Mouse (Mus musculus) right cerebral cortex, postnatal 25 days (tissue): ENCODE measurements around the gene Cmah.

Experiments
- DNase-seq: peaks from one replicate; pipeline ENCODE4 v3.0.0; 2022

Cmah gene

GRCm38 (mm10) chr13:24418814-24419213 lies 91.6 kb downstream of the Cmah start:
- no peak for DNase-seq

- DNase-seq, result no peak
Observed at GRCm38 (mm10) chr13:24419560-24420250, 92.5 kb downstream of the Cmah start.

DNA sequence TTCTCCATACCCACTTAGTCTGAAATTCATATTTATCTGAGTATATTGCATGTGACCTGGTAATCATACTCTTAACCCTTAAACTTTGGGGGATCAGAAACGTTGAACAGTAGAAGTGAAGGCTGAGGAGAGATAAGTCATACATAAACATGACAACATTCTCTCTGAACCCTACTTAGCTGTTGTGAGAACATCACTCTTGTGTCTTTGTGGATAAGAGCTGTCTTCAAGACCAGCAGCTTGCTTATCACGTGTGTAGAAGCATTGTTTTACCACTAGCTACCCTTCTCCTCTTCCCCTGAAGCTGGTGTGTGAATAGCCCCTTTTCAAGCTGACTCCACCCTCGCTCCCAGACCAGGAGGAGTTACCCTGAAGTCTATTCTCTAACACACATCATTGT lies 94.8 kb downstream of the Cmah start:
- DNase-seq, result no peak

GRCm38 (mm10) chr13:24430215-24430614 lies 103.0 kb downstream of the Cmah start:
- no peak for DNase-seq

GRCm38 (mm10) chr13:24431593-24431992 lies 104.4 kb downstream of the Cmah start:
- DNase-seq, result no peak

DNA sequence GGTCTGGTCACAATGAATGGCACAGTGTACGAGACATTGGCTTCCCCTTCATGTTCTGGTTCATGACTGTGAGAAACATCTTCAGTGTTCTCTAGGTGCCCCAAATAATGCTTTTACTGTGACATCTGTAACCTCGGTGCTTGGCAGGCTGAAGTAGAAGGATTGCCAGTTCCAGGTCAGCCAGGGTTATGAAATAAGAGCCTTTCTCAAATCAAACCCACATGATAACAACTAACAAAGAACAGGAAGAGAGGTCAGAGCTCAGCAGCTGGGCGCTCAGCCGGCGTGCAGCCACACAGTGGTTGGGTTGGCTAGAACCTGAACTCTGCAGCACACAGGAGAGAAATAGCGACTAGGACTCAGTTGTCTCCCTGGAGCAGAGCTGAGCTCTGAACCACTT lies 115.1 kb downstream of the Cmah start:
- no peak for DNase-seq

- no peak for DNase-seq
Observed at GRCm38 (mm10) chr13:24443763-24444347, 116.7 kb downstream of the Cmah start.

GRCm38 (mm10) chr13:24444709-24445108 lies 117.5 kb downstream of the Cmah start:
- no peak for DNase-seq

GRCm38 (mm10) chr13:24445166-24445565 lies 118.0 kb downstream of the Cmah start:
- DNase-seq, result no peak

DNA sequence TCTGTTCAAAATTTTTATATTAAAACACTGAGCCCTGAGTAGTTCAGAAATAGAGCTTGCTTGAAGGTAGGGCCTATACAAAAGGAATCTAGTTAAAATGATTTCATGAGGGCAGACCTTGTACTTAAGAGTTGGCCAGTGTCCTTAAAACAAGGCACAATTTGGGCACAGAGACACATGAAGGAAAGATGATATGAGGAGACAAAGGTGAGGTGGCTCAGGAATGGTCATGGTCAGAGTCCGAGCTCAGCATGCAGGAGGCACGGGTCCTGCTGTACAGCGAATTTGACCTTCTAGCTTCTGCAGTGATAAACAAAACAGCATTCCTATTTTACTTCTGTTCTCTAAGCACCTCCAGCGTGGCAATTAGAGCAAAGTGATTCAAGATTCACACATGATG lies 118.9 kb downstream of the Cmah start:
- no peak for DNase-seq

- DNase-seq, result no peak
Observed at GRCm38 (mm10) chr13:24447043-24447442, 119.8 kb downstream of the Cmah start.

DNA sequence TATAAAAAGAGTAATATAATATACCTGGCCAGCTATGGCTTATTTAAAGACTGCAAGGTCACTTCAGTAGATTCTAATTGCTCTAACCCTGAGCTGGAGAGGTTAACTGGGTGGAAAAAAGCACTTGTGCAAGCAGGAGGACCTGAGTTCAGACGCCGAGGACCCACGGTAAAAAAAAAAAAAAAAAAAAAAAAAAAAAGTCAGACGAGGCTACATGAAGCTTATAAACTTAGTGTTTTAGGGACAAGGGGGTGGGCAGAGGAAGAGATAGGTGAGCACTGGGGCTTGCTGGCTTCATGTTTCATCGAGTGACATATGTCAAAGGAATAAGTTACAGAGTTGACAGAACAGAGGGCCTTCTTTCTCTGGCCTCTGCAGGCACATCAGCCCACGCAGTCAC lies 121.4 kb downstream of the Cmah start:
- no peak for DNase-seq

GRCm38 (mm10) chr13:24451455-24451854 lies 124.3 kb downstream of the Cmah start:
- no peak for DNase-seq

DNA sequence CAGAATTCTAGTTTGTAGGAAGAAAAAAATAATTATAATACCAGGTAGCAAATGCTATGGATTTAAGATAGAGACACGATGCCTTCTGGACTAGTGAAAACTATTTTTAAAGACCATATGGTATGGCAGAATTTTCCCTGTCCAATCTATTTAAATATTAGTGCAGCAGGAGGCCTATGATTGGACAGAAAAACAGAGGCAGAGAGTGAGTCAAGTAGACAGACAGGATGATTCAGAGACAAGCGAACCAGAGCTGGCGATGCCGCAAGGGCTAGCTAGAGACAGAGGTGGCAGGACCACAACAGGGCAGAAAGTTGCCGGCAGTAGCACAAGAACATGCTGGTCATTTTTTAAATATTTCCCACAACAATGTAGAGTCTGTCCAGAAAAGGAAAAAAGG lies 126.5 kb downstream of the Cmah start:
- peak; percentile 24 for DNase-seq

GRCm38 (mm10) chr13:24456385-24456784 lies 129.2 kb downstream of the Cmah start:
- no peak for DNase-seq

DNA sequence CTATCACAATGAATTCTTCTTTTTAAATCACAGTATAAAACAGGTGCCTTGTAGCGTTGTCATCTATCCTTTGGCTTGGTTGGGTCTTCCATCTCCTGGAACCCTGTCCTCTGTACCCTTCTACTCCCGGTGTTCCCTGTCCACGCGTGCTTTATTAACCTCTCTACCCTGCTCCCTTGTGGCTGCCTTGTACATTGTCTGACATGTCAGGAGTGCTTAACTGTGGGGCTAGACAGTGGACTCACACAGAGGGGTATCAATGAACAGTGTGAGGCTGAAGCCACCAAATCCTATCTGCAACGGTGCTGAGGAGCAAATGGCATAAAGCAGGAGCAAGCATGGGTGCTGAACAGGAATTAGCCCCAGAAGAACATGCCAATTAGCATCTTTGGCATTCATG lies 133.3 kb downstream of the Cmah start:
- no peak for DNase-seq

DNA sequence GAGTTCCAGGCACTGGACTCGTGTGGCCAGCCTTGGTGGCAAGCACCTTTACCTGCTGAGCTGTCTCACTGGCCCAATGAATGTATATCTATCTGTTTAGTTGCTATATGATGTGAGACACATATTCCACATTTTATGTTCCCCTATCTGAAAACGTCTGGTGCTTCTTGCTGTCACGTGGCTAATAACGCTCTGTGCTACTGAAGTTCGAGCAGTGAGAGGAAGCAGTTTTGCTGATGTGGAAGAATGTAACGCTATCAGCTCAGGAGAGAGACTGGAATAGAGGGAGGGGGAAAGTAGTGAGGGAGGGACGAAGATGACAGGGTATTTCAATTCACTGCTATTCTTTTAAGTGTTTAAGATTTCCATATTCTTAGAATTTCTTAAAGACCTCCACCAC lies 136.6 kb downstream of the Cmah start:
- DNase-seq, result no peak

DNA sequence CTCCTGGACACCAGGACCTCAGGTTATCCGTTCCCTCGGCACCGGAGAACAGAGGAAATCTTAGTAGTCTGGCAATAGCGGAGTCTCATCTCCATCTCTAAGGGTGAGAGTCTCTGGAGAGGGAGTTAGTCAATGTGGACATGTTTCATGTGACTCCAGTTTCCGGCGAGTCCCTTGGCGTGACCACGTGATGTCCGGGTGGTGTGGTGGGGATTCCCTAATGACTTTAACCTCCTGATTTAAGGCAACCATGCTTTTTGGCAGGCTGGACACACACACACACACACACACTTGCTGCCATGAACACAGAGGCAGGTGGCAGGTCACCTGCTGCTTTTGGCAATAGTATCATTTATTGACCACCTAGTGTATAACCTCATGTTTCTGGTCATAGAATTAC lies 138.8 kb downstream of the Cmah start:
- no peak for DNase-seq

DNA sequence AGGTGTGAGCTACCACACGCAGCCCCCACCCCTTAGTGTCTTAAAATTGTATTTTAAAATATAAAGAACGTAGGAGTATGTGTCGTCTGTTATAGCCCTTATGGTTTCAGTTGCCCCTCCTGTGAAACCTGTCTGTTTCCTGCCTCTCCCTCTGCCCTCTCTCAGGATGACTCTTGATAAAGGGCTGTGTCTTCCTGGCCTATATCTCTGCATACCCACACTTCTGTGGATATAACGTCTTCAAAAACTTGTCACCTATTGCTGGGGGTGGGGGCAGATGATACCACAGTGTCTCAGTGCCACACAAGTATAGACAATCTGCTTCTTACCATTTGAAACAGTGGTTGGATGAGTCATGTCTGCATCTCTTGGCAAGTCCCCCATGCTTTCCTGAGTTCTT lies 140.6 kb downstream of the Cmah start:
- DNase-seq, result no peak

GRCm38 (mm10) chr13:24477564-24477963 lies 150.4 kb downstream of the Cmah start:
- DNase-seq, result no peak

GRCm38 (mm10) chr13:24479516-24479915 lies 152.3 kb downstream of the Cmah start:
- DNase-seq, result no peak

DNA sequence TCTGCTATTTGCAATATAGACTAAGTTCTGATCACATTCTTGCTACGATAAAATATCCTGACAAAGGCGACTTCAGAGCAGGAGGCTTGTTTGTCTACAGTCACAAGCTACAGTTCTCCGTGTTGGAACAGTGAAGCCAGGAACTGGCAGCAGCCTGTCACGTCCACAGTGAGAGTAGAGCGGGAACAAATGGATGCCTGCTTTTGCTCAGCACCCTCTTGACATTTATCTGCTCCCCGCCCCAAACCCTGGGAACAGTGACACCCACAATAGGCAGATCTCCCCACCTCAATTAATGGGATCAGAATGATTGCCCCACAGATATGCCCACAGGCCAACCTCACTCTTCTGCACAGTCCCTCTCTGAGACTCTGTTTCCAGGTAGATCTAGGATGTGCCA lies 153.6 kb downstream of the Cmah start:
- no peak for DNase-seq

- DNase-seq, result peak; percentile 58
Observed at GRCm38 (mm10) chr13:24481615-24482295, 154.6 kb downstream of the Cmah start.

DNA sequence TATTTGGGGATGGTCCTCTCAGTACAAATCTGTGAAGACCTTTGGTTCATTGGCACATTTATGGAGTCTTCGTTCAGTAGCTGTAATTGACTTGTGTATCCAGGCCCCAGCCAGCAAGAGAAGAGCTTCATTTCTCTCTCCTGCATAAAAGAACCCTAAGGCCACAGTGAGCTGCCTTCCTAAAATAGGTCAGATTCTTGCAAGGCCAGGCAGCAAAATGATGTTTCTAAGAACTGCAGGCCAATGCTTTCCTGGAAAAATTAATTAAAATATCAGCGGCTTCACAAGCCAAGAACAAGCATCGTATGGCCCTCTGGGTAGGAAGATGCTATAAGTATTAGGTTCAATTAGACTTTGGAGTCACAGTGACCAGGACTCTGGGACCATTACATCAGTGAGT lies 156.5 kb downstream of the Cmah start:
- DNase-seq, result no peak

DNA sequence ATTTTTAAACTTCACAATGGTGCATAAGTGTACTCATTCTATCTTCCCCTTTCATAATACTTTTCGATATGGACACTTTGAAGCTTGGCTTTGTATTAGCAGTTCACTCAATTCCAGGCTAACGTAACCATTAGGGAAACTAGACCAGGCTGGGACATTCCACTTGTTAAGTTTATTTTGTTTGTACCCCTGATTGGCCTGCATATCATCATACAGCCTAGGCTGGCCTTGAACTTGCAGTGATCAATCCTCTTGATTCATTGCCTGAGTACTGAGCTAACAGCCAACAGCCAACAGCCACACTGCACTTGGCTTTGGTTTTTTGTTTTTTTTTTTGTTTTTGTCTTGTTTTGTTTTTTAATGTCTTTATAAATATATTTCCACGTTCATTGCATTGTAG lies 157.6 kb downstream of the Cmah start:
- no peak for DNase-seq
